In genomic region chr6:140508475-140509150, GRCm38 (mm10) we compare ENCODE assay signal across 14 mouse cellular contexts.
DNase-seq lines count a peak whose midpoint lies in the region; ATAC-seq lines count a peak whose summit lies in the region.
"Had no signal": no experiment of that assay in that cellular context is flagged by ENCODE, and none has a peak within 500 bp of the region (broad histone marks: within the 10 kb centered on the region; RNA-seq: fewer than 3 reads in every experiment).

No protein-coding gene starts in this region.

- intact Hi-C loops in heart, postnatal 25 days (cut with DNase I), result no loop called here

- peak overlapping the region; percentile 67; the same call in 1 of the 2 replicates for H3K27ac ChIP-seq in heart, embryonic 10.5 days
- no peak overlapping the region for H3K27ac ChIP-seq in neural tube, embryonic 12.5 days
- 0 out of 2 replicates have a peak overlapping the region, but pooled peaks have one; percentile 22 for H3K27ac ChIP-seq in intestine, embryonic 15.5 days
- peak overlapping the region; percentile 15; the same call in 1 of the 2 replicates for H3K27ac ChIP-seq in stomach, embryonic 16.5 days (ENCODE audit: low read length)
- H3K27ac ChIP-seq in liver, embryonic 12.5 days, result no peak overlapping the region
- H3K27ac ChIP-seq: embryonic facial prominence, embryonic 15.5 days; heart, adult 2 months; liver, embryonic 14.5 days had no signal

- DNase-seq in heart, embryonic 10.5 days (ENCODE audit: low spot score), result no peak
- DNase-seq in heart, postnatal 25 days (ENCODE audit: low spot score), result no peak
- DNase-seq in neural tube, embryonic 10.5 days (ENCODE audit: extremely low spot score, low spot score), result no peak
- DNase-seq in layer of hippocampus, postnatal 25 days (ENCODE audit: extremely low spot score in 1 of 2, low spot score in 1 of 2), result no peak
- DNase-seq: heart, adult 2 months; kidney, adult 9 months; right cerebral cortex, postnatal 4 days; thymus, postnatal 25 days had no signal

- 86% methylated on average over 13 of the region's 13 CpGs for WGBS in heart, embryonic 10.5 days
- WGBS in neural tube, embryonic 12.5 days, result 82% methylated on average over 13 of the region's 13 CpGs
- WGBS in intestine, embryonic 15.5 days, result 77% methylated on average over 13 of the region's 13 CpGs
- 77% methylated on average over 13 of the region's 13 CpGs for WGBS in stomach, embryonic 16.5 days
- 72% methylated on average over 13 of the region's 13 CpGs for WGBS in liver, embryonic 12.5 days (ENCODE audit: insufficient replicate concordance)

- no peak overlapping the region for H3K4me2 ChIP-seq in neural tube, embryonic 12.5 days (replicated peaks)
- H3K4me2 ChIP-seq in intestine, embryonic 15.5 days (replicated peaks), result no peak overlapping the region
- H3K4me2 ChIP-seq in stomach, embryonic 16.5 days (ENCODE audit: low read depth, low read length), result no peak overlapping the region
- no peak overlapping the region for H3K4me2 ChIP-seq in liver, embryonic 12.5 days
- H3K4me2 ChIP-seq: embryonic facial prominence, embryonic 15.5 days had no signal

- H3K9me3 ChIP-seq in heart, embryonic 10.5 days, result no peaks in the 10 kb centered on the region
- H3K9me3 ChIP-seq in neural tube, embryonic 12.5 days, result no peaks in the 10 kb centered on the region
- H3K9me3 ChIP-seq in intestine, embryonic 15.5 days, result no peaks in the 10 kb centered on the region
- H3K9me3 ChIP-seq in stomach, embryonic 16.5 days (replicated peaks; ENCODE audit: control insufficient read depth, low read length), result no peaks in the 10 kb centered on the region
- no peaks in the 10 kb centered on the region for H3K9me3 ChIP-seq in liver, embryonic 12.5 days (replicated peaks)
- H3K9me3 ChIP-seq: embryonic facial prominence, embryonic 15.5 days had no signal

- no peaks in the 10 kb centered on the region for H3K36me3 ChIP-seq in heart, embryonic 10.5 days
- H3K36me3 ChIP-seq in neural tube, embryonic 12.5 days, result no peaks in the 10 kb centered on the region
- no peaks in the 10 kb centered on the region for H3K36me3 ChIP-seq in intestine, embryonic 15.5 days
- H3K36me3 ChIP-seq in stomach, embryonic 16.5 days (ENCODE audit: control insufficient read depth, insufficient read depth, low read length), result no peaks in the 10 kb centered on the region
- no peaks in the 10 kb centered on the region for H3K36me3 ChIP-seq in liver, embryonic 12.5 days
- H3K36me3 ChIP-seq: embryonic facial prominence, embryonic 15.5 days had no signal

- H3K4me1 ChIP-seq in heart, embryonic 10.5 days, result peaks cover 32% of the 10 kb centered on the region
- peaks cover 22% of the 10 kb centered on the region for H3K4me1 ChIP-seq in neural tube, embryonic 12.5 days
- H3K4me1 ChIP-seq in intestine, embryonic 15.5 days (replicated peaks), result peaks cover 16% of the 10 kb centered on the region
- peaks cover 34% of the 10 kb centered on the region for H3K4me1 ChIP-seq in stomach, embryonic 16.5 days (ENCODE audit: control insufficient read depth, insufficient read depth, low read length)
- peaks cover 11% of the 10 kb centered on the region; the same call in 1 of the 2 replicates for H3K4me1 ChIP-seq in liver, embryonic 12.5 days

- no peaks in the 10 kb centered on the region for H3K27me3 ChIP-seq in heart, embryonic 10.5 days (ENCODE audit: insufficient read depth, poor library complexity, severe bottlenecking)
- H3K27me3 ChIP-seq in neural tube, embryonic 12.5 days (replicated peaks), result no peaks in the 10 kb centered on the region
- no peaks in the 10 kb centered on the region for H3K27me3 ChIP-seq in intestine, embryonic 15.5 days (replicated peaks)
- no peaks in the 10 kb centered on the region for H3K27me3 ChIP-seq in stomach, embryonic 16.5 days (ENCODE audit: control insufficient read depth, insufficient read depth, low read length)
- H3K27me3 ChIP-seq in liver, embryonic 12.5 days (replicated peaks), result no peaks in the 10 kb centered on the region
- H3K27me3 ChIP-seq: embryonic facial prominence, embryonic 15.5 days had no signal

- H3K9ac ChIP-seq in neural tube, embryonic 12.5 days, result no peak overlapping the region
- H3K9ac ChIP-seq in intestine, embryonic 15.5 days, result no peak overlapping the region
- H3K9ac ChIP-seq in stomach, embryonic 16.5 days (ENCODE audit: low read length), result no peak overlapping the region
- no peak overlapping the region for H3K9ac ChIP-seq in liver, embryonic 12.5 days
- H3K9ac ChIP-seq: embryonic facial prominence, embryonic 15.5 days; liver, embryonic 14.5 days had no signal

- H3K4me3 ChIP-seq in heart, embryonic 10.5 days, result no peak overlapping the region
- no peak overlapping the region for H3K4me3 ChIP-seq in neural tube, embryonic 12.5 days
- H3K4me3 ChIP-seq in intestine, embryonic 15.5 days (replicated peaks), result no peak overlapping the region
- H3K4me3 ChIP-seq in stomach, embryonic 16.5 days (replicated peaks; ENCODE audit: low read length), result no peak overlapping the region
- no peak overlapping the region for H3K4me3 ChIP-seq in liver, embryonic 12.5 days
- H3K4me3 ChIP-seq: embryonic facial prominence, embryonic 15.5 days; heart, adult 2 months had no signal

- 0 out of 2 replicates have a peak, but pooled peaks have one; percentile 21 for ATAC-seq in neural tube, embryonic 12.5 days (ENCODE audit: low FRiP score, low read depth)
- peak; percentile 68 for ATAC-seq in intestine, embryonic 15.5 days
- ATAC-seq in stomach, embryonic 16.5 days (ENCODE audit: insufficient read depth, low FRiP score), result peak; percentile 63; the same call in 1 of the 2 replicates
- no peak for ATAC-seq in liver, embryonic 12.5 days

Comparison
In these comparisons a context has a peak if more than half of its experiments do, and no peak if none do; other contexts are left out.
1. H3K27ac ChIP-seq: peak in heart, embryonic 10.5 days (single experiment), intestine, embryonic 15.5 days (single experiment) and stomach, embryonic 16.5 days (single experiment); none in neural tube, embryonic 12.5 days (single experiment) and liver, embryonic 12.5 days (single experiment).